8 mouse cellular contexts compared by ENCODE assay signal in genomic region chr2:38823912-38824583, GRCm38 (mm10).
DNase-seq lines count a peak whose midpoint lies in the region; ATAC-seq lines count a peak whose summit lies in the region.

No protein-coding gene starts in this region.

- peak overlapping the region; percentile 95 for H3K27ac ChIP-seq in limb, embryonic 10.5 days
- H3K27ac ChIP-seq in midbrain, embryonic 11.5 days (ENCODE audit: low read depth, low read length), result peak overlapping the region; percentile 98

- H3K36me3 ChIP-seq in limb, embryonic 10.5 days, result peaks cover 18% of the 10 kb centered on the region
- no peaks in the 10 kb centered on the region for H3K36me3 ChIP-seq in midbrain, embryonic 11.5 days (ENCODE audit: control insufficient read depth, insufficient read depth, low read length)

- H3K4me1 ChIP-seq in limb, embryonic 10.5 days, result peaks cover 17% of the 10 kb centered on the region
- peaks cover 11% of the 10 kb centered on the region for H3K4me1 ChIP-seq in midbrain, embryonic 11.5 days (ENCODE audit: control insufficient read depth, insufficient read depth, low read length)

- 12% methylated on average over 12 of the region's 12 CpGs for WGBS in limb, embryonic 10.5 days
- WGBS in midbrain, embryonic 11.5 days, result 5% methylated on average over 12 of the region's 12 CpGs

- no peaks in the 10 kb centered on the region for H3K9me3 ChIP-seq in limb, embryonic 10.5 days (replicated peaks)
- no peaks in the 10 kb centered on the region for H3K9me3 ChIP-seq in midbrain, embryonic 11.5 days (ENCODE audit: control insufficient read depth, low read length)

- intact Hi-C loops in gastrocnemius, postnatal 36 days (cut with DNase I), result no loop called here

- ATAC-seq in inflammation-experienced regulatory T-cells, adult 6 months, result peak; percentile 32
- ATAC-seq in midbrain, embryonic 11.5 days (ENCODE audit: low FRiP score), result peak; percentile 92

- H3K4me2 ChIP-seq in midbrain, embryonic 11.5 days, result peak overlapping the region; percentile 50

- no peaks in the 10 kb centered on the region for H3K27me3 ChIP-seq in limb, embryonic 10.5 days (ENCODE audit: low read depth, poor library complexity, severe bottlenecking)
- H3K27me3 ChIP-seq in midbrain, embryonic 11.5 days (ENCODE audit: control insufficient read depth, insufficient read depth, low read length), result no peaks in the 10 kb centered on the region

- peak overlapping the region; percentile 90 for H3K9ac ChIP-seq in midbrain, embryonic 11.5 days (ENCODE audit: low read length)

- peak overlapping the region; percentile 65 for H3K4me3 ChIP-seq in limb, embryonic 10.5 days
- H3K4me3 ChIP-seq in midbrain, embryonic 11.5 days (ENCODE audit: low read depth, low read length), result peak overlapping the region; percentile 52

- DNase-seq in cerebellum, adult 11 months, result peak; percentile 6
- no peak for DNase-seq in cerebellum, adult 8-10 months
- peak; percentile 93 for DNase-seq in embryo, embryonic 10.5 days (ENCODE audit: low spot score)
- DNase-seq in gastrocnemius, postnatal 36 days, result peak; percentile 33 to 34
- DNase-seq in limb, embryonic 10.5 days (ENCODE audit: low spot score), result peak; percentile 88
- peak; percentile 99 for DNase-seq in midbrain, embryonic 11.5 days (ENCODE audit: low spot score, missing footprints)
- peak; percentile 63 for DNase-seq in skeletal muscle tissue, adult 2 months (ENCODE audit: low read depth, low spot score)
